11 mouse cellular contexts compared by ENCODE assay signal in genomic region chr12:16155791-16156558, GRCm38 (mm10).
A peak's percentile ranks its signal among the peaks of the same experiment; 100 is the strongest.
DNase-seq lines count a peak whose midpoint lies in the region; ATAC-seq and TF ChIP-seq lines count a peak whose summit lies in the region.
"Had no signal": no experiment of that assay in that cellular context is flagged by ENCODE, and none has a peak within 500 bp of the region (broad histone marks: within the 10 kb centered on the region; RNA-seq: fewer than 3 reads in every experiment).

No protein-coding gene starts in this region.

- H3K4me3 ChIP-seq in forebrain, embryonic 10.5 days: no peak overlapping the region
- H3K4me3 ChIP-seq in forebrain, embryonic 12.5 days (replicated peaks): no peak overlapping the region
- no peak overlapping the region for H3K4me3 ChIP-seq in hindbrain, postnatal 0 days (ENCODE audit: low read length)
- H3K4me3 ChIP-seq in liver, embryonic 11.5 days (ENCODE audit: low read depth, low read length): no peak overlapping the region

- no peaks in the 10 kb centered on the region for H3K27me3 ChIP-seq in forebrain, embryonic 10.5 days (ENCODE audit: poor library complexity, severe bottlenecking)
- H3K27me3 ChIP-seq in forebrain, embryonic 12.5 days: no peaks in the 10 kb centered on the region
- no peaks in the 10 kb centered on the region for H3K27me3 ChIP-seq in hindbrain, postnatal 0 days (ENCODE audit: insufficient read depth, low read length)
- no peaks in the 10 kb centered on the region; the same call in 1 of the 2 replicates for H3K27me3 ChIP-seq in liver, embryonic 11.5 days (replicated peaks; ENCODE audit: control insufficient read depth, insufficient read depth, low read length)

- no peak overlapping the region for H3K4me2 ChIP-seq in forebrain, embryonic 12.5 days
- H3K4me2 ChIP-seq in hindbrain, postnatal 0 days (ENCODE audit: low read depth, low read length): no peak overlapping the region
- no peak overlapping the region for H3K4me2 ChIP-seq in liver, embryonic 11.5 days

- H3K4me1 ChIP-seq in forebrain, embryonic 10.5 days: peaks cover 8% of the 10 kb centered on the region; the same call in 1 of the 2 replicates
- peaks cover 8% of the 10 kb centered on the region for H3K4me1 ChIP-seq in forebrain, embryonic 12.5 days
- H3K4me1 ChIP-seq in hindbrain, postnatal 0 days (ENCODE audit: insufficient read depth, low read length): peaks cover 15% of the 10 kb centered on the region
- no peaks in the 10 kb centered on the region for H3K4me1 ChIP-seq in liver, embryonic 11.5 days (replicated peaks; ENCODE audit: control insufficient read depth, insufficient read depth, low read length)

- H3K27ac ChIP-seq in forebrain, embryonic 10.5 days: peak overlapping the region; percentile 3; the same call in 1 of the 2 replicates
- no peak overlapping the region for H3K27ac ChIP-seq in forebrain, embryonic 12.5 days
- H3K27ac ChIP-seq in hindbrain, postnatal 0 days: peak overlapping the region; percentile 62
- H3K27ac ChIP-seq in liver, embryonic 11.5 days (ENCODE audit: low read depth, low read length): no peak overlapping the region

- no peak for DNase-seq in forebrain, embryonic 10.5 days (ENCODE audit: extremely low spot score, low spot score)
- DNase-seq in right cerebral cortex, postnatal 25 days: peak; percentile 21
- no peak for DNase-seq in right cerebral cortex, adult 2 months (ENCODE audit: low spot score in 2 of 2)
- peak; percentile 88 for DNase-seq in hindbrain, postnatal 0 days (ENCODE audit: low spot score)
- DNase-seq in heart, postnatal 10 days: no peak
- DNase-seq in liver, embryonic 11.5 days (ENCODE audit: low spot score): no peak
- no peak for DNase-seq in urinary bladder, adult 2 months (ENCODE audit: low spot score)
- DNase-seq: embryo, embryonic 11 days; liver, postnatal 0 days; thymus, postnatal 25 days had no signal

- peak; percentile 39 for TF ChIP-seq CTCF in hindbrain, postnatal 0 days (IDR thresholded peaks at IDR 0.05; ENCODE audit: low read depth)

- ATAC-seq in forebrain, embryonic 12.5 days (ENCODE audit: low FRiP score): no peak
- ATAC-seq in hindbrain, postnatal 0 days: peak; percentile 94
- no peak for ATAC-seq in liver, embryonic 11.5 days (replicated peaks; ENCODE audit: low FRiP score)
- ATAC-seq: liver, postnatal 0 days had no signal

- H3K36me3 ChIP-seq in forebrain, embryonic 10.5 days (replicated peaks): no peaks in the 10 kb centered on the region
- no peaks in the 10 kb centered on the region for H3K36me3 ChIP-seq in forebrain, embryonic 12.5 days (replicated peaks)
- no peaks in the 10 kb centered on the region for H3K36me3 ChIP-seq in hindbrain, postnatal 0 days (ENCODE audit: insufficient read depth, low read length)
- no peaks in the 10 kb centered on the region for H3K36me3 ChIP-seq in liver, embryonic 11.5 days (ENCODE audit: control insufficient read depth, insufficient read depth, low read length)

- no peaks in the 10 kb centered on the region for H3K9me3 ChIP-seq in forebrain, embryonic 10.5 days
- H3K9me3 ChIP-seq in forebrain, embryonic 12.5 days: no peaks in the 10 kb centered on the region
- H3K9me3 ChIP-seq in hindbrain, postnatal 0 days (ENCODE audit: low read length): no peaks in the 10 kb centered on the region
- no peaks in the 10 kb centered on the region for H3K9me3 ChIP-seq in liver, embryonic 11.5 days (ENCODE audit: control insufficient read depth, low read length)

- no peak overlapping the region for H3K9ac ChIP-seq in forebrain, embryonic 12.5 days
- H3K9ac ChIP-seq in hindbrain, postnatal 0 days (replicated peaks; ENCODE audit: low read length): no peak overlapping the region; the same call in 1 of the 2 replicates
- no peak overlapping the region for H3K9ac ChIP-seq in liver, embryonic 11.5 days (ENCODE audit: low read depth, low read length)
- H3K9ac ChIP-seq: liver, postnatal 0 days had no signal

- 28% methylated on average over 2 of the region's 2 CpGs for WGBS in forebrain, embryonic 10.5 days
- 12% methylated on average over 2 of the region's 2 CpGs for WGBS in forebrain, embryonic 12.5 days
- WGBS in hindbrain, postnatal 0 days: 7% methylated on average over 2 of the region's 2 CpGs
- WGBS in liver, embryonic 11.5 days: 33% methylated on average over 2 of the region's 2 CpGs

- intact Hi-C loops in heart, postnatal 10 days (cut with DNase I): loop anchor here (5.0 kb wide), 1 partner anchor 339 kb away; the partner anchor contains the start of gene Trib2

Comparison
In these comparisons a context has a peak if more than half of its experiments do, and no peak if none do; other contexts are left out.
1. DNase-seq: peak in right cerebral cortex, postnatal 25 days (single experiment) and hindbrain, postnatal 0 days (single experiment); none in forebrain, embryonic 10.5 days (single experiment), right cerebral cortex, adult 2 months (0 of 2), heart, postnatal 10 days (0 of 2), liver, embryonic 11.5 days (single experiment) and urinary bladder, adult 2 months (single experiment).
2. H3K27ac ChIP-seq: peak in forebrain, embryonic 10.5 days (single experiment) and hindbrain, postnatal 0 days (single experiment); none in forebrain, embryonic 12.5 days (single experiment) and liver, embryonic 11.5 days (single experiment).